Mouse (Mus musculus) G1E (cell line): ENCODE data around the gene Tspan5. TPM values are rescaled to one million over a fixed set of nuclear protein-coding genes. Genes with fewer than 3 reads are reported as not detected.

Experiments used
- ATAC-seq: 2 replicates; pipeline ENCODE4 v1.8.0; 2016; ENCODE audit warnings: mild to moderate bottlenecking; ENCODE audit not compliant: insufficient number of reproducible peaks, poor library complexity, low FRiP score, severe bottlenecking; ENCODE audit errors: extremely low read depth
- DNase-seq: peaks from one replicate; pipeline ENCODE4 v3.0.0; 2012; ENCODE audit warnings: low spot score
- H3K27me3 ChIP-seq: 2 replicates; pipeline ENCODE4 v1.6.1; 2012; ENCODE audit warnings: mild to moderate bottlenecking, low read length, inconsistent platforms; ENCODE audit not compliant: insufficient read depth
- H3K36me3 ChIP-seq: replicated peaks from 2 replicates; pipeline ENCODE3; 2012; ENCODE audit warnings: mild to moderate bottlenecking, inconsistent platforms
- H3K4me1 ChIP-seq: 2 replicates; pipeline ENCODE4 v1.6.1; 2012; ENCODE audit warnings: low read depth, low read length, inconsistent platforms, mixed read lengths; ENCODE audit not compliant: insufficient read depth
- H3K4me3 ChIP-seq: 2 replicates; pipeline ENCODE4 v1.5.1; 2012; ENCODE audit warnings: low read depth, mild to moderate bottlenecking, inconsistent platforms, low read length, moderate library complexity, mixed read lengths
- H3K9me3 ChIP-seq: replicated peaks from 2 replicates; pipeline ENCODE4 v1.6.1; 2012; ENCODE audit warnings: inconsistent platforms
- CTCF ChIP-seq: IDR thresholded peaks from 2 replicates; pipeline ENCODE4 v1.5.1; 2012; ENCODE audit warnings: low read depth, low read length, inconsistent platforms, mixed read lengths
- GATA1 ChIP-seq: IDR thresholded peaks from 2 replicates; pipeline ENCODE4 v1.6.1; 2012; ENCODE audit warnings: borderline replicate concordance, low read length, inconsistent platforms, mixed read lengths
- GATA2 ChIP-seq: IDR thresholded peaks from 2 replicates; pipeline ENCODE4 v1.6.1; 2012; ENCODE audit warnings: low read depth, low read length, inconsistent platforms, borderline replicate concordance
- POLR2AphosphoS5 ChIP-seq: IDR thresholded peaks from 2 replicates; pipeline ENCODE4 v1.6.1; 2012; ENCODE audit warnings: low read depth, low read length, inconsistent platforms; ENCODE audit not compliant: insufficient replicate concordance
- TAL1 ChIP-seq: conservative IDR thresholded peaks from 2 replicates; pipeline ENCODE4 v1.6.1; 2012; ENCODE audit warnings: low read depth, low read length, inconsistent platforms, mixed read lengths
- polyA plus RNA-seq: library from polyadenylated mRNA; stranded (reverse); fragments of >175 nt; gene quantifications from 2 replicates; pipeline ENCODE4 v1.2.3, GENCODE M21; 2012
- total RNA-seq, 2 experiments: library from RNA; stranded (forward) in 1 of 2; stranded (reverse) in 1 of 2; fragments of 200-1000 nt in 1 of 2; fragments of >200 nt in 1 of 2; fragmentation: Nextera tagmentation in 1 of 2; gene quantifications; 2 replicates each; pipeline ENCODE4 v1.2.3; 2014 to 2017

Gene Tspan5
- total and polyA plus RNA-seq, 3 experiments = 0.05 TPM; not detected in 2

DNA sequence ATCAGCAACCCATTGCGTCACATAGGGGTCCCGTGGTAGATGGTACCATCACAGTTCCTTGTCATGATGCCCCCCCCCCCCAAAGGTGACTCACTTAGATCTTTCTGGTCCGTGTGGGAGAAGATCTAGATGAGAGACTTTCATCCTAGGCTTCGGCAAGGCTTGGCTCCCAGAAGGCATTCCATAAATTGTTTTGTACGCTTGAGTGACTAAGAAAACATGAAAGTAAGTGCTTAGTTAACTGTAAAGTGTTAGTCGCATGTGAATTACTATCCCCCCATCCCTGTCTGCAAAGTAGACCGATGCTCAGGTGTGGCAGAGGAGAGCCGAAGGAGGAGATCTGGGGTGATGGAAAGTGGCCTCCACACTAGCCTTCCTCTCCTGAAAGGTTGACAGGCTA, 25.0 kb downstream of the Tspan5 start:
- H3K9me3 ChIP-seq = no peaks in the 10 kb centered on the region
- TF ChIP-seq GATA1 (no peak), TAL1 (no peak), POLR2AphosphoS5 (no peak), CTCF (no peak), GATA2 (no peak)
- DNase-seq (no peak), ATAC-seq (no peak)
- H3K4me3 ChIP-seq = no peak overlapping the region
- H3K36me3 ChIP-seq = no peaks in the 10 kb centered on the region
- no peaks in the 10 kb centered on the region for H3K27me3 ChIP-seq
- H3K4me1 ChIP-seq = no peaks in the 10 kb centered on the region

DNA sequence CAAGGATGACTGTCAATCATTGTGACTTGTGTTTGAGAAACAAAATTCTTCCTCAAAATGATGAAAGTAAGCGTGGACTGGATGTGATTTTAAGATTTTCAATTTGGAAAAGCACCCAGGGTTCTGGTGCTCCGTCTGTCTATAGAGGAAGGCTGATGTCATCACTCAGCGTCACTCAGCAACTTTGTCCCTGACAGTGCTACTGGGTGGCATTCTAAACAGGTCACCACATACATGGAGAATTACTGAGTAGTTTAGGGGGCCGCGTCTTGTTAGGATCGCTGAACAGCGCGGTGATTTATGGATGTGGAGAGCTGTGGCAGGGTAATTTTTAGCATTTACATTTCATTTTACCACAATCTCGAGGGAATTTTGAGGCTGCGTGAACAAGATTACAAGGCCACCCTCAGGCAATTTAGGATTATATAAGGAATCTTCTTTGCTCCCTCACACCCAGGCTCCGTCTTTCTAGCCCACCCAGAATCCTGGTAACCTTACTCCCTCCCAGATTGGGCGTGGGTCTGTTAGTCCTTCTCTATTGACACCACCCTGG, 26.6 kb downstream of the Tspan5 start:
- Histone ChIP-seq H3K4me3 (no peak overlapping the region), H3K27me3 (no peaks in the 10 kb centered on the region), H3K36me3 (no peaks in the 10 kb centered on the region), H3K9me3 (no peaks in the 10 kb centered on the region), H3K4me1 (no peaks in the 10 kb centered on the region)
- TF ChIP-seq GATA1 (no peak), GATA2 (no peak), CTCF (no peak), TAL1 (no peak)
- ATAC-seq = no peak
- no peak for DNase-seq

DNA sequence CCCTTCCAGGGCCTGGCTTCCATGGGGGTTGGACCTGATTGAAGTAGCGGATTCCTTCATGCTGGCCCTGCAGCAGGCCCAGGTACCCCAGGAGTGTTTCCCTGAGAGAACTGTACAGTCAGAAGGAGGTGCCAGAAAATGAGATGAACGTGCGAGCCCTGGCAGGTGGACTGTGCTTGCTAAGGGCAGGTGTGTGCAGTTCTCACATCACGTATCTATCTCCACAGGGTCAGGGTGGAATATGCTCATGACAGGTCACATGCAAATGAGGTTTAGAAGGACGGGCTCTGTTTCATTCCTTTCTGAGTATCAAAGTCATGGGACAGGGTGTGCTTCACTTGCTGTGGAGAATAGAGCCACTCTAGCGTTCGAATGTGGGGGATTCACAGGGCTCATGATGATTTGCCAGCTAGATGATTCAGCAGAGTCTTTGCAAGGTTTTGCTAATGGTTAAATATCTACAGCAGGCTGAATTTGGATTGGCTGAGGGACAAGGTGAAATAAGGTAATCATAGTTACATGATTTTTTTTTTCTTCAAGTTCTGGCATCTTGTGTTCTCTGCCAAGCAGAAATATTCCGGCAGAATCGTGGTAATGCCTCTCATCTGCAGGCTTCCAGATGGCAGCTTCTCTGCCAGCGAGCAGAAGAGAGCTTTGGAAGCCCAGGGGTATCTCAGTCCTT, 28.8 kb downstream of the Tspan5 start:
- Histone ChIP-seq H3K27me3 (no peaks in the 10 kb centered on the region), H3K36me3 (no peaks in the 10 kb centered on the region), H3K4me3 (no peak overlapping the region), H3K9me3 (no peaks in the 10 kb centered on the region), H3K4me1 (no peaks in the 10 kb centered on the region)
- no peak for TF ChIP-seq GATA1
- TF ChIP-seq TAL1 = no peak
- no peak for TF ChIP-seq POLR2AphosphoS5
- TF ChIP-seq CTCF = no peak
- TF ChIP-seq GATA2 = no peak
- ATAC-seq (no peak), DNase-seq (no peak)

DNA sequence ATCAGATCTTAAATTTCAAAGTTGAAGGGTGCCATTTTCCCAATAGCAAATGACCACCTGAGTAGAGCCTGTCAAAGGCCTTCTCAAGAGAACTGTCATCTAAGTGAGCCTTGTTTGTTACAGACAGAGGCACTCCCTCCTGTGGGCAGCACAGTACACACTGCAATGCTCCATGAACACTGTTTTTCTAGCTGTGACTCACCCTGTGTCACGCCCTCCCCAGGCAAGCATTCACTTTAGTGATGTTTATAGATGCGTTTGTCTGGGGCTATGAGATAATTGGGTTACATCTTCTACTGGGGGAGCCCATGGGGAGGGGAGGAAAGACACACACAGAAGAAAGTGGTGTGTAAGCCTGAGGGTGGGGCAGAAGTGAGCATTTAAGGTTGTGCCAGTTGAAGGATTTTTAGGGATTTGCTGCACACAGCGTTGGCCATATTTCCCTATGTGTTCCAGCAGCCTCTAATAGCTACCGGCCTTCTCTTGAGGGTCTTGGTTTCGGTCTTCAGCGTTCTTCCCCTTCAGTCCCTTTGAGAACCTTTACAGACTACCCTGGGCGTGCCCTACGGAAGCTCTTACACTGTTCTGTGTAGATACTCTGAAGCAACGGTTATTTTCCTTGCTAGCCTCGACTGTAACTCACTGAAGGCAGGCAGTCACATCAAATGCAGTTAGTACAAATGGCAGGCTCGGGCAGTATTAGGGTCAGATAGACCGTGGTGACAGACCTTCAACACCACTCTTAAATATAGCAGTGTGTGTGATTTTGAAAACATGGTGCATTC, 29.7 kb downstream of the Tspan5 start:
- H3K27me3 ChIP-seq = no peaks in the 10 kb centered on the region
- H3K36me3 ChIP-seq = no peaks in the 10 kb centered on the region
- ATAC-seq (no peak), DNase-seq (no peak)
- H3K9me3 ChIP-seq = no peaks in the 10 kb centered on the region
- no peak overlapping the region for H3K4me3 ChIP-seq
- no peaks in the 10 kb centered on the region for H3K4me1 ChIP-seq
- TF ChIP-seq GATA2 = no peak
- no peak for TF ChIP-seq CTCF
- no peak for TF ChIP-seq TAL1
- TF ChIP-seq POLR2AphosphoS5 = no peak
- no peak for TF ChIP-seq GATA1

DNA sequence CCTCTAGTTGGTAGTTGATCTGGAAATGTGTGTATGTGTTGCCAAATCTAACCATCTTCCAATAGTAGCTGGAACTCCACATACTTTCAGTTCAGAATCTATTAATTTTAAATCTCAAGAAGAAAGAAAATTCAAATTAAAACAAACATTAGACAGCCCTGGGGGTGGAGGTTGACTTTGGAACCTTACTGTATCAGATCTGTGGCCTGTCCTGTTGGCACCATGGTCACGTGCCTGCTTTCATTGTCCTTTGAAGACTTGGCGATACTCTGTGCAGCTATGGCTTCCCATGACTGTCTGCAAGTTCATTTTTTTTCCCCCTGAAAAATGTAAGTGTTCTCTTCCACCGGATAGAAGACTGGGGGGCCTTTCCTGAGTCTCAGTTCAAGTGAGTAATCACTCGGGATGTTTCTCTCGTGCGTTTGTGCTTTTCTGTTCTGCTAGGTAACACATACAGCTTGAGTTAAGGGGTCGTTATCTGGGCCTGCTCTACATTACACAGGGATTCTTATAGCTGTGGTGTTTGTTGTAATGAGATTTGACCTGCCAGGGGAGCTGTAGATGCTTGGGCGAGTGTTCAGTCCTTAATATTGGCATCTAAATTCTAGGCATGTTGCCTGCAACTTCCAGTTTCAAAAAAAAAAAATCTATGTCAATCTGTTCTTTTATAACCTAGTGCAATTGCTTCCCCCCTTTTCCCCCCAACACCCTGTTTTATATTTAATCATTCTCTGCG, 32.0 kb downstream of the Tspan5 start:
- no peaks in the 10 kb centered on the region for H3K4me1 ChIP-seq
- ATAC-seq (no peak), DNase-seq (no peak)
- no peak for TF ChIP-seq GATA1
- no peak for TF ChIP-seq TAL1
- no peak for TF ChIP-seq GATA2
- TF ChIP-seq CTCF = no peak
- no peak for TF ChIP-seq POLR2AphosphoS5
- H3K9me3 ChIP-seq = no peaks in the 10 kb centered on the region
- H3K27me3 ChIP-seq = no peaks in the 10 kb centered on the region
- no peaks in the 10 kb centered on the region for H3K36me3 ChIP-seq
- no peak overlapping the region for H3K4me3 ChIP-seq

DNA sequence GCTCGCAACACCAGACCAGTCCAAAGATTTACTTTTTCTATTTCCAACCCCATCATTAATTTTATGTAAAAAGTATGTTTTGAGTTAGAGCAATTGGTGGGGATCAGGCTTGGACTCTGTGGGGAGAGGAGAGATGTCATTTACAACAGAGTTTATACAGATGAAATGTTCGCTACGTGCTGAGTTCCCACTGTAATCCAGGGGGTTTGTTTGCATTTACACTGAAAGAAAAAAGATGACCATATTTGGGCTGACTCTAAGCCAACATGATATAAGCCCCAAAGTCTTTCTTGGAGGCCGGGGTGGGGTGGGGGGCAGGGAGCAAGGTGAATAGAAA, 32.6 kb downstream of the Tspan5 start:
- TF ChIP-seq TAL1 = no peak
- TF ChIP-seq POLR2AphosphoS5 = no peak
- no peak for TF ChIP-seq CTCF
- no peak for TF ChIP-seq GATA2
- TF ChIP-seq GATA1 = no peak
- Histone ChIP-seq H3K27me3 (no peaks in the 10 kb centered on the region), H3K4me1 (no peaks in the 10 kb centered on the region), H3K4me3 (no peak overlapping the region), H3K36me3 (no peaks in the 10 kb centered on the region), H3K9me3 (no peaks in the 10 kb centered on the region)
- no peak for ATAC-seq
- no peak for DNase-seq
